Mouse (Mus musculus) urinary bladder, postnatal 10 days (tissue): ENCODE data around the gene Haus4.
A peak's percentile ranks its signal among the peaks of the same experiment; 100 is the strongest.

Source experiments
- DNase-seq: peaks from one replicate; pipeline ENCODE4 v3.0.0; 2022; ENCODE audit warnings: low spot score

Gene Haus4

DNA sequence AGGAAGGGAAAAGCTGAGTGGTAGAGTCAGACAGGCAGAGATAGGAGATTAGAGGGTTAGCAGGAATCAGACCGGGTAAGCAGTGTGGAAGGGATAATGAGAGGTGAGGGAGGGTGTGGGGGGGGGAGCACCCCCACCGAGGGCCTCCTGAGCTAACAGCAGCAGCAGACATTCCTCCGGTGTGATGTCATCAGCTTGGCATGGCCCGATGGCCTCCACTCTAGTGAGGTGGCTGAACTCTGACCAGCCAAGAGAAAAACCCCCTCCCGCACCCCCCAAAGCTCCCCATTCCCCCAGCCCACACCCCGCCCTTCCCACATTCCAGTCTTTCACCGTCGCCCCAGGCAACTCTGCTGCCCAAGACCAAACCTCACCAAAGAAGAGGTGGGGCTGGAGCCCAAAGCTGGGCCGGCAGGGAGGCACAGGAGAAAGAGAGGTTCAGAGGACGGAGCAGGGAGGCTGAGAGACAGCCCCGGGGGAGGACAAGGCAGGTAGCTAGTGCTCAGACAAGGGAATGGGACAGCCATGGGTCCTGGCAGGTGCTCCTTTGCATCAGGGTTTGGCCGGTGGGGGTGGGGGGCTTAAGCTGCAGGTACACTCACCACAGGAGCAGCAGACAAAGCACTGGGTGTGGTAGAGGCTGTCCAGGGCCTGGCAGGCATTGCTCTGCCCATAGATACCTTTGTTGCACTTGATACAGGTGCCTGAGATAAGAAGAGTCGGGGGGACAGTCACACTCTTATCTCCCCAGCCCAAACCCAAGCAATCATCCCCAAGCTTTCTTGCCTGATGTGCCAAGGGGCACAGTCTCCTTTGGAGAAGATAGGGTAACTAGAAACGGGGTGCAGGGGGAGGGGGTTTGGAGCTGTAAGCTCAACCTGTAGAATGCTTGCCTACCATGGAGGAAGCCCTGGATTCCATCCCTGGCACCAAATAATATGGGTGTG, 18.6 kb upstream of the Haus4 start:
- no peak for DNase-seq

DNA sequence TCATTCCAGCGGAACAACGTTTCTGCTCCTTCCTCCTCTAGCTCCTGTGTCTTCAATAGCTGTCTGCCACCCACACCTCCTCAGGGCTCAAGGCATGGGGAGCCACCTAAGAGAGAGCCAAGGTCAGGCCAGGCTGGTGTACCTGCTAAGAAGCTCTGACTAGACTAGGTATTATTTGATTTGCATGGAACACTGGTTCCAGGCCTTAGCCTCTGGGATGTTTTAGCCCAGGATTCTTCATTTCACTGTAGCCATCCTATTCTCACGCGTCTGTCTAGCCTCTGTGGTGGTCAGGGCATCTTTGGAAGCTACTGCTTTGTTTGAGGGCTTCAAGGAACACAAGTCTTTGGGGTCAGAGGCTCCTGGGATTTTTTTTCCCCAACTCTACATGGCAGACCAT, 17.7 kb upstream of the Haus4 start:
- DNase-seq = no peak

DNA sequence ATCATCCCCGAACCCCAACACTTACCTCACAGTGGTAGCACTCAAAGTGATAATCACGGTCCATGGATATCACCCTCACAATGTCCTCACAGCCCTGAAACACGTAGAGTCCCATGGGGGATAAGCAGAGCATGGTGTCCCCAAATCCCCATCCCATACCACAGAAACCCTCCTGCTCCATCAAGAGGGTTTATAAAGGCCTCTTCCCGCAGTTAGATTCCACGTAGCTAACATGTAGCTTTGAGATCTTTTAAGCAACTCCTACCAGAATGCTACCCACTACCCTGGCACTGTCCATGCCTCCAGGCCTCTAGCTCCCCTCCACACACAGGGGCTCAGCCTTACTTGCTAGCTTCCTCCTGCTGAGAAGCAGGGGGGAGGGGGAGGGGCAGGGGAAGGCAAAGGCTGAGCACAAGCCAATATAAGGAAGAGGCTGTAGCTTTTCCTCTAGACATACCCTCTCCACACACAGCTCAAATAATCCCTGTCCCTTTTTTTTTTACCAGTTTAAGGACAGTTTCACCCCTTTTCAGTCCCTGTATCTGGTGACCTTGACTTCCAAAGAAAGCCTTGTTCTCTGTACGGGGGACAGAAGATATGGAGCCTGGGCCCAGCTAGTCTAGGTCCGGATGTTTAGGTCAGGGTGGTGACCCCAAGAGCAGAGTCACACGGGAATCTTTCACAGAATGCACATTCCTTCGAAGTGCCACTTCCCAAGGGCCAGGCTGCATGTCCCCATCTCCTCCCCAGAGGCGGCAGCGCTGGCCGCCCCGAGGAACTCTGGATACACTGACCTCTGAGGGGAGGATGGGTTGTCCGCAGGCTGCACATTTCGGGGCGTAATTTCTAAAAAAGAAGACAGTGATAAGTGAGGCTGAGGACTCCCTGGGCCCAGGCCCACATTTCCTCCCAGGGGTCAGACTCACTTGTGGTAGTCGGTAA, 15.3 kb upstream of the Haus4 start:
- no peak for DNase-seq

DNA sequence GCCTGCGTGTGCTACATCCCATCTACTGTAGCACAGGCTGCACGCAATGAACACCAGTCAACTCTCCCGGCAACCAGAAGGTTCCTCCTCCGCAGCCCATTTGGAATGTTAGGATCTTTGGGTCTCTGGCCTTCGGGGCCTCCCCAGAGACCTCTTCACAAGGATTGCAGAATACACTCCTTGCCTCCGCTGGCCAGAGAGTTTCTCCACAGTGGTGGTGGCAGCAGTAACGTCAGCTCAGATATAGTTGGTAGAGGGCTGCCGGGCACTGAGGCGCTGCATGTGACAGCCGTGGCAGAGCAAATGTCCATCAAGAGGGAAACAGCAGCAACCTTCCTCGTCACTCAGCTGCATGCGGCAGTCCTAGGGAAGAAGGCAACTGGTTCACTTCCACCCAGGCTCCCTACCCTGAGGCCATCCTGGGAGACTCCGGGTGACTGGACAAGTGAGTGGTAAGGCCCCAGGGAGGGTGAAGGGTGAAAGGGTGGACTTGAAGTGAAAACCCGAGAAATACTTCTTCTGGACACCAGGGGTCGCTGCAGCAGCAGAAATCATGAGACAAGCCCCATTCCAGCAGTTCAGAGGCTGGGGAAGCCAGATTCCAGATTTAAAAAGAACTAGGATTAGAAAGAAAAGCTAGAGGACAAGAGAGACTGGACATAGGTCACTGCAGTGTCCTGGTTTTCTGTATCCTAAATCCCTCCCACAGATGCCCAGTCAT, 14.4 kb upstream of the Haus4 start:
- DNase-seq = no peak

DNA sequence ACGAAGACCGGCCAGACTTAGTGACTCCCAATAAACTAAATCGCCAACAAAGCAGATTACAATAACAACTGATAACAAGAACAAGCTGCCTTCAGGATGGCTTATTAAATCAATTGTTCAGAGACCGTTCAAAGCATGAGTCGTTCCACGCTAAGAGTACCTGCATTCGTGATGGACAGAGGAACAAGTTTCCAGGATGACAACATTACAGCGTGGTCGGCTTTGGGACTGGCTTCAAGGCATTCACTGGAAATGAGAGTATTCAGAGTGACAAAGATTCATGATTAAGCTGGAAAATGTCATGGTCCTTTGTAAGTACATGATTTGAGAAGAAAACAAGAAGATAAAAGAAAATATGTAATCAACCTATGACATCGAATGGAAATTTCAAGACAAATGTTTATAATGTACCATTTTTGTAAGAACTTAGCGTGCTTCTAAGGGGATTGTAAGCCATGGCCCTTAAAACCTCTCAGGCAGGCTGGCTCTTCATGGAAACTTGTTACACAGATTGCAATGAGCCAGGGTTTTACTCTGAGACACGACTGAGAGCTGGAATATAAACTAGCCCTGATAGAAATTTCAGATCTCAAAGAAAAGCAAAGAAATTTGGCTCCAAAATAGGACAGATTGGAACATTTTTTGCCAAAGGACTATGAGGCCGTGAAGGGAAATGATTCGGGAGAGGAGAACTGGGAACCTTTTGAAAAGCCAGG, 6.3 kb upstream of the Haus4 start:
- no peak for DNase-seq

DNA sequence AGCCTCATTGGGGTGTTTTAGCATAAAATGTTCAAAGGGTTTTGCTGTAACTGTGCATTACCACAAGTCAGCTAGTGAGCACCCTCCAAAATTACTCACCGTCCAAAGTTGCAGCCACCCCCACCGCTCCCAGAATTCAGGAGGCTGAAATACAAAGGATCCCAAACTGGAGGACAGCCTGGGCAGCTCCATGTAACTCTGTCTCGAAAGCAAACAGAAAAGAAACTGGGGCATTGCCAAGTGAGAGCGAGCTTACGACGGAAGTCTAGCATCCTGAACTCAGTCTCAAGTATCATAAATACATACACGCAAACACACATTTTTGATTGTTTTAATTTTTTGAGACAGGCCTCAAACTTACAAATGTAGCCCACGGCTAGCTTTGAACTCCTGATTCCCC, 2.9 kb upstream of the Haus4 start:
- no peak for DNase-seq

DNA sequence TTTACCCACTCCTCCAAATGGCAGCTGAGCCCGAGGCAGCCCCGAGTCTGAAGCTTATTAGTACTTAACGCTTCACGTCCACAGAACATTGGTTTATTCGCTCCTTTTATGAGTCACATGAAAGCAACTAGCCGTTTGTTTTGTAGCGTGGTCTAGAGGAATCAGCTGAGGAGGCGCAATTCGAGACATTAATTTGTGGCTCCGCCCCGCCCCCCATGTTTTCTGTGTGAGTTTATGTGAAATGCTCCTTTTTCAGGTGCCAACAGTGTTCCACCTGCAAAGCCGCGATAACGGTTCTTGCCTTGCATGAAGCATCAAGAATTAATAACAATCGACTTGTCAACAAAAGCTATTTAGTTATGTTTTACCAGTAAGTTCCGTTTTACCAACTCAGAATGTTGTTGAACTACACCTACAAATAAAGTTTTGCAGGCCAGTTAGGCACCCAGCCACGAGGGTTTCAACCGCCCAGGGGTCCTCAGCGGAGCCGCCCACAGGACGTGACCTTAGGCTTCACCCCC, 902 bp downstream of the Haus4 start:
- DNase-seq = no peak

DNA sequence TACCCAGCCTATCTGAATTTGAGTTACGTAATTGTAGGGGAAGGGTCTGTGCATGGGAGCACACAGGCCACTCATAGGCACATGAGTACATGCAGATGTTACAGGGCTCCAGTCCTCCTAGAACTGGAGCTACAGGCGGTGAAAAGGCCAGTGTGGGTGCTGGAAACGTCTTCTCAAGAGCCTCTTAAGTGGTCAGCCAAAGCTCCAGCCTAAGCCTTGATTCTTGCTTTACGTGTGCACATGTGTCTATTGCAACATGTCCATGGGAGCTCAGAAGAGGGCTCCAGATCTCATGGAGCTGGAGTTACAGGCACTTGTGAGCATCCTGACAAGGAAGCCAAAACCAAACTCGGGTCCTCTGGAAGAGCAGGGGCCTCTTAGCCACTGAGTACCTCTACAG, 9.7 kb downstream of the Haus4 start:
- DNase-seq = no peak

DNA sequence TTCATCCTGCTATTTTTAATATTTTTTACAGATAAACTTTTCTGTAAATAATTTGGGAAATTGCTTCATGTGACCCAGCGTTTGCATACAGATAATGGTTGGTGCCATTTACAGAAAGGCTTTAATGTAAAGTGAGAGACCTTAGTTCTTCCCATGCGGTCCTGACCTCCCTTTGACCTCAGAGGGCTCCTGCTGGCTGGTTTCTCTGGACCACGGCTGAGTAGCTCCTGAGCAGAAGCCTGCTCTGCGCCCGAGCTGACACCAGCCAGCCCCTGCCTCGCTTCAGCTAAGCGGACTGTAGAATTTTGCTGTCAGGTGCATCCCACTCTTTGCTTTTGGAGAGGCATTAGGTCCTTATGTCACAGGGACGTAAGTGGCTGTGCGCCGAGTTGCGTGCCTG, 13.6 kb downstream of the Haus4 start:
- no peak for DNase-seq

DNA sequence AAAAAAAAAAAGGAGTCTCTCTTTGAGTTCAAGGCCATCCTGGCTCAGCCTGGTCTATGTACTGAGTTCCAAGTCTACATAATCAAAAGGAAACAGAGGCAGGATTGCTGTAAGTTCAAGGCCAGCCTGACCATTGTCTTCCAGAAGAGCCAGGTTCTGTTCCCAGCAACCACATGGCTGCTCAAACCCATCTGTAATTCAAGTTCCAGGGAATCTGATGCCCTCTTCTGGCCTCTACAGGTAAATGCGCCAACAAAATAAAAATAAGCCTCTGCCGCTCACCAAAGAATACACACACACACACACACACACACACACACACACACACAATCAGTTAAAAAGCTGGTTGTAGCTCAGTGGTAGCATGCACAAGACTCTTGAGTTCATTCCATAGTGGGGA, 15.8 kb downstream of the Haus4 start:
- DNase-seq = no peak

DNA sequence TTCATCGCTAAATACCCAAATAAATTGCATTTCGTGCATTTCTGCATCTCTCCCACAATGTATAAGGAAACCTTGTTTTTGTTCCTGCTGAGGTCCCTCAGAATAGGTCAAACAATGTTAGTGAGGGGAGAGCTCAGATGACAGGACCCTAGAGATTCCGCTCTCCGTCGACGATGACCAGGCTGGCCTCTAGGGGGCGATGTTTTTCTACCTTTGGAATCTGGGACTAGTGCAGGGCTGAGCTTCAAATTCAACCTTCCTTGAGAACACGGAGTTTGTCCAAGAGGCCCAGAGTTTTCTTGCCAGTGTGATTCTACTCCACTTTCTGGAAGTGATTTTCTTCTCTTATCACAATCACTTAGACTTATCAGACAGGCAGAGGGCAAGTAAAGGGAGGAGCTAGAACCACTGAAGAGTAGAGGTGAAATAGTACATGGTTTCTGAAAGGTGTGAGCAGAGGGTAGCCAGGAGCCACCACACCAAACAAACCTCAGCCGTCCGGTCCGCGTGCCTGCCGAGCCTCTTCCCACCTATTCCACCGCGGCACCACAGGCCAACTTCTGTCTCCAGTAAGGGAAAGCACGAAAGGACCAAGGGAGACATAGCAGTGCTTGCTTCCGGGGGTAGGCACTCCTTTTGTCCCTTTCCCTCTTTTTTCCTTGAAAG, 25.8 kb downstream of the Haus4 start:
- peak; percentile 35 for DNase-seq

DNA sequence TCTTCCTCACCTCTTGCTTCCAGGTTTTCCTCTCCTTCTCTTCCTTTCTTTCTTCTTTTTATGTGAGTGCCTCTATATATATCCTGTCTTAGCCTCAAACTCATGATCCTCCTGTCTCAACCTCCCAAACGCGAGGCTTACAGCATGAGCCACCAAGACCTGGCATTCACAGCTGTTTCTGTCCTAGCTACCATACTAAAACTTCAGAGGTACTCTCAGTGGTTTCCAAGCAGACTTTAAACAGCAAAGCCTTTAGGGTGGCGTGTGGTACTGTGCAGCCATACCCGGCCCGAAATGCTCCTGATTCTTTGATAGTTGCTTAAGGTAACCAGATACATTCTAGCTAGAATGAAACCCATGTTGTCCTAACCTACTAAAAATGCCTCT, 26.4 kb downstream of the Haus4 start:
- DNase-seq = no peak

DNA sequence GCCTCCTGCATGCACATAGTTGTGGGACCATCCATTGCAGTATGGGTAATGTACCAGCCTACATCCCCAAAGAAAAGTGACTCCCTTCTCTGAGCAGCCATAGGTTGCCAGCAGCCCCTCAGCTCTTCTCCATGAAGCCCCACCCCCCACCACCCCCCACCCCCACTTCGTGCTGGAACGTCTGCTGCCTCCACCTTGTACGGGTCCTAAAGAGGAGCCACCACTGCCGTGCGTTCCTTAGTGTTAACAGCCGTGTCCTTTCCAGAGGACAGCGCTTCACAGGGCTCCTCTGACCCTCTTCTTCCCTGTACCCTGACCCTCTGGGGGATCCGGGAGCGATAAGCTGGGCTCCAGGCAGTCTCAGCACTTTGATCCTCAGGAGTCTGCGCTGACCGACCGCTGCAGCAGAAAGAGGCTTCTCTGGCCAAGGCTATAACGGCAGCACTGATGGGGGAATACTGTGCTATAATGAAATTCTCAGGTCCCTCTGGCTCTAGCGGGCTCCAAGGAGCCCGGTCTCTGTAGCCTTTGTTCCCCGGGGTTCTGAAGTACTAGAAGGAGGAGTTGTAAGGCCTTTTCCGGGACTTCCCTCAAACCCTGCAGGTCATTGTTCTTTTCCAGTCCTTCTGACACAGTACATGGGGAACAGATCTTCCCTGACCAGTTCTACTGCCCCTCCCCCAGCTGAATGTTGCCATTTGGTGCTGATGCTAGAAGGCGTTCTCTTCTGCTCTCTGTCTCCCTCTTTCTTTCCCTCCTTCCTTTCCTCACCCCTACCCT, 27.0 kb downstream of the Haus4 start:
- no peak for DNase-seq

DNA sequence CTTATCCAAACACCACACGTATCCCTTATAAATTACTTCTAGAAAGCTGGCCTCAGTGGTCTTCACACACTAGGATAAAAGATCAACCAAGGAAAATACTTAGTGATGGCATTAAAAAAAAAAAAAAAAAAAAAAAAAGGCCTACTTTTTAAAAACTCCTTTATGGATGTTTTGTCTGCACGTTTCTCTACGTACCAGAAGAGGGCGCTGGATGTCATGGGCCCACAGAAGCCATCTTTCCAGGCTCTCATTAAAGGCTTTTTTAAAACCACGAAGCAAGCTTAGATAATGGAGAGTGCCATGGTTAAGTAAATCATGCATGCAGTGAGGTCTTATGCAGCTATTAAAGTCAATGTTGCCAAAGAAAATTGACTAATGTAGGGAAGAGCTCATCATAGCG, 30.8 kb downstream of the Haus4 start:
- no peak for DNase-seq

DNA sequence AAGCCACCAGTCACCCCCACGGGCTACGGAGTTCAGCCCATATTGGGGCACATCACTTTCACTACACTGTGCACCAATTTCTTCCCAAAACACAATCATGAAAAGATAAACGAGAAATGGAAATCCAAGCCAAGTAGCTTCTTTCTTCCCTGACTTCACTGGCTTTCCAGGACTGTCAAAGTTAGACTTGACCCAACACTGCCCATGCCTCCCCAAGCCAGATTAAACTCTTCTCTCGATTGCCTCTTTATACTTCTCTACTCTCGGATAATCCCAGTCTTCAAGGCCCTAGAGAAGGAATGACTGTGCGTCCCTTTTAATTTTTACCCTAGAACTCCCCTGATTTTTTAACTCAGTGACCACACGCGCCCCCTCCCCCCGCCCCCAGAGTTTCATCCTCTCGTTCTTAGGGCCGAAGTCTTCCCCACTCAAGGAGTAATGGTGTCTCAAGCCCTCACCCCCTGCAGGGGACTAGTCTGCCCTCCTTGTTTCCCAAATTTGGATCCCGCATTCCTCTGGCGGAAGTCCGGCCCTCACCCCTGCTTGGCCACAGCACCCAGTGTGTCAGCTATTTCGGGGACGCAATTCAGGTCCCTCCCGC, 37.6 kb downstream of the Haus4 start:
- DNase-seq = no peak

DNA sequence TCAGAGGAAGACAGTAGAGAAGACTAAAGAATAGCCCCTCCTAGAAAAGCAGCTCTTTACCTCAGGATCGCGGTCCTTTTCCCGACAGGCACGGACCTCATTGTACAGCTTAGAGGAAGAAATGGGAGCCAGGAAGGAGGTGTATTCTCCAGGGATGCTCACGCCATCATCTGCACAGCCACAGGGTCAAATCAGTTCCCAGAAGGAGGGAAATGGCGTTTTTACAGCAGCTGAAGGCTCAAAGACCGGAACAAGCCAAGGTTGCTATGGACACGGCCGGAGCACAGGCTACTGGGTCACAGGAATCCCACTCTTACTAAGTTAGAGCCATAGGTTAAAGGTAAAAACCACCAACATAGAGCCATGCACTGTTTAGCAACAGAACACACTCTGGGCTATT, 44.6 kb downstream of the Haus4 start:
- no peak for DNase-seq

DNA sequence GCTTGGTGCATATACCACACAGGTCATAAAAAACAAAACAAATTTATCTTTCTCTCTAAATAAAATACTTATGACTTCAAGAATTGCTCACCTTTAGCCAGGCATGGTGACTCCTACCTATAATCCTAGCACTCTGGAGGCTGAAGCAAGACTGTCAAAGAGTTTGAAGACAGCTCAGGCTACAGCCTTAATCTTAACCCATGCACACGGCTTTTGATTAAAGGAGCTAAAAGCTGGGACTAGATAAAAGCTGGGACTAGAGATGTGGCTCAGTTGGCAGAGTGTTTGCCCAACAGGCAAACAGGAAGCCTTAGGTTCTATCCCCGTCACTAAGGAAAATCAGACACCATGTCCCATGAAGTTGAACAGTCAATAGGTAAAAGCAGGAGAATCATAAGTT, 51.3 kb downstream of the Haus4 start:
- no peak for DNase-seq

DNA sequence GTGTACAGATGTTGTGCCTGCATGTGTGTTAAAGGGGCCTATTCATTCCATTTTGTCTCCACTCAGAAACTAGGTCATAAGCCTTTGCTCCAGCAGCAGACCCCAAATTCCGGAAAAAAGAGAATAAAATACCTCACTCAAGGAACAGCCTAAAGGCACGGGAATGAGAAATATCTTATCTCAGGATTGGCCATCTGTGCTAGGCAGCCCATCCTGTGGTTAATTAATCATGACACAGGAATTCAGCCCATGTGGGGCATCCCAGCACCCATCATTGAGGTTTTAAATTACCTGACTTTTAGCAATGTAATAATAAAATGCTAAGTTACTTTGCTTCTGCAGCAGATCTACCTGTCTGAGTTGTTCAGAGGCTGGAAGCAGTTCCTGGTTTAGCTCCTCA, 53.1 kb downstream of the Haus4 start:
- no peak for DNase-seq

DNA sequence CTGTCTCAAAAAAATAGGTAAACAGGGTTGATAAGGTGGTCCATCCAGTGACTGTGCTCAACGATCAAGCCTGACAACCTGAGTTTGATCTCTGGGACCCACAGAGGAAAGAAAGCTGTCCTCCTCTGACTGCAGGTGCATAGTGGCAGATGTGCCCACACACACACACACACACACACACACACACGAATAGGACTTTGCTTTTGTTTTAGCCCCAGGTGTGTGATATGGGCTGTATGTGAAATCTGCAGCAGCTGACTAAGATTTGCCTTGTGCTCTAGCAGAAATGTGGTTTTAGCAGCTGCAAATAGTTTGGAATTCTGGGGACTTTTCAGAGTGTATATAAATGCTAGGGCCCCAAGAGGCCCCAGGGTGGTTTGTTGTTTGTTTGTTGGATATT, 55.1 kb downstream of the Haus4 start:
- DNase-seq = no peak

DNA sequence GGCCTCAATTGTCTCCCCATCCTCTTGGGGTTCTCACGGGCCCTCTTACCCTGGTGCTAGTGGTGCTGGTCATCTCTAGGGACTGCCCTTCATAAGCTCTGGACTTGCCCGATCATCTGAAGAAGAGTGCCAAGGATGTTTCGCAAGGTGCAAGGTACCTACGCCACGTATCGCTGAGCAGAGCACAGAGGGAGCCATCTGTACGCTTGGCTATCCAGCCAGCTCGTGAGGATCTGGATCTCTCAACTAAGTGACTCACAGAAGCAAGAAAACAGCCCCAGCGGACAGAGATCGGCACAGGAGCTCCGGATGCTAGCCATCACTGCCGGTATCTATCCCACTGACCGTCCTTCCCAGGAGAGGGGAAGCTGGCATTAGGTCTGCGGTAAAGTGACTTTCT, 57.7 kb downstream of the Haus4 start:
- DNase-seq = no peak
